Comparison of ENCODE assay signal across 8 mouse cellular contexts in the genomic region with DNA sequence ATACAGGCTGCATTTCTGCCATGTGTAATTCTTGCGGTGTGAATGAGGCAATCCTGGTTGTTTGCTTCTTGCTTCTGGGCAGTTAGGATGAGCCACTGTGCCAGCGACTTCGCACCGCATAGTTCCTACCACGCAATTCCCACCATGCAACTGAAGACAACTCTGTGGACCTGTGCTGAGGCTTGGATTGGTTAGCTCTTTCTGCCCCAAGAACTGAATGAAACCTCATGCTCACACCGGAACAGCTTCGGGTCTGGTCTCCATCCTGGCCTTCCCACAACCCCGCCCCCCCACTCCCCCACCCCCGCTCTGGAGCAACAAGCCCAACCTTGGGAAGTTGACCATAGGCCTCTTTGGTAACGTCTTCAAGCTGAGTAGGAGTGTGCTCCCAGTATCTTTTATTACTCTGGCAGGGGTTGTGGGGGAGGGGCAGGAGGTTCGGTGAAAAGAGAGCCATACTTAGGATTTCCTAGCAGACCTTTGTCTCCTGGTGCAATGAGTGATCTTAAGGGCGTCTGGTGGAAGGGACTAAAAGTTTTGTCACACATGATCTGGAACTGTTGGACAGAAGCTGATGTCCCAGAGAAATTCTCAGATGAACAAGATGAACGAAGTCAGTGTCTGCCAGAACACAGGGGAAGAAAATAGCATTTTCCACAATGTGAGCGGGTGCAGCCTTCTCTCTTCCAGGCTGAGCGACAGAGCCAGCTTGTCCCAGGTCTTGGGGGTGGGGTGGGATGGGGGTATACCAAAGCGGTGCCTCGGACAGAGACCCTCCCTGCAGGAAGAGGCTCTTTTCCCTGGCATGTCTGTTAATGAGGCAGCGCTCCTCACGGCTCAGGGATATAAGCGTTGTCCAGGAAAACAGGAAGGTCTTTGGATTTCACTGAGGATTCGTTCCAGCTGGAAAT. TPM values are rescaled to one million over a fixed set of nuclear protein-coding genes. Genes with fewer than 3 reads are reported as not detected.
A peak's percentile ranks its signal among the peaks of the same experiment; 100 is the strongest.
DNase-seq lines count a peak whose midpoint lies in the region; ATAC-seq and TF ChIP-seq lines count a peak whose summit lies in the region.

No protein-coding gene starts in this region.

- WGBS in lung, postnatal 0 days: 36% methylated on average over 21 of the region's 21 CpGs
- WGBS in lung, adult 2 months: 35% methylated on average over 21 of the region's 21 CpGs
- WGBS in embryonic facial prominence, embryonic 15.5 days: 32% methylated on average over 21 of the region's 21 CpGs

- TF ChIP-seq POLR2A in lung, adult 2 months (IDR thresholded peaks at IDR 0.05; ENCODE audit: borderline replicate concordance, extremely low read depth, low read depth, low read length): no peak

- no peak overlapping the region for H3K9ac ChIP-seq in lung, postnatal 0 days (replicated peaks; ENCODE audit: low read depth)
- H3K9ac ChIP-seq in embryonic facial prominence, embryonic 15.5 days: no peak overlapping the region

- DNase-seq in lung, postnatal 0 days (ENCODE audit: low spot score): no peak
- DNase-seq in lung, adult 2 months: no peak
- DNase-seq in heart, postnatal 10 days: peak; percentile 38 to 66
- DNase-seq in kidney, postnatal 4 days: peak; percentile 73 to 82
- no peak for DNase-seq in cerebellum, adult 11 months
- DNase-seq in thymus, postnatal 25 days: no peak

- H3K27ac ChIP-seq in lung, postnatal 0 days (ENCODE audit: low read length): no peak overlapping the region
- peak overlapping the region; percentile 48; the same call in 1 of the 2 replicates for H3K27ac ChIP-seq in embryonic facial prominence, embryonic 15.5 days (replicated peaks)

- TF ChIP-seq CTCF in lung, postnatal 0 days (IDR thresholded peaks at IDR 0.05): no peak
- no peak for TF ChIP-seq CTCF in lung, adult 2 months (IDR thresholded peaks at IDR 0.05; ENCODE audit: insufficient read depth, low read length)

- H3K9me3 ChIP-seq in lung, postnatal 0 days (ENCODE audit: low read length): no peaks in the 10 kb centered on the region
- no peaks in the 10 kb centered on the region for H3K9me3 ChIP-seq in embryonic facial prominence, embryonic 15.5 days (replicated peaks)

- H3K36me3 ChIP-seq in lung, postnatal 0 days (ENCODE audit: insufficient read depth, low read length): no peaks in the 10 kb centered on the region
- no peaks in the 10 kb centered on the region for H3K36me3 ChIP-seq in embryonic facial prominence, embryonic 15.5 days

- peak; percentile 46; the same call in 1 of the 2 replicates for ATAC-seq in lung, postnatal 0 days
- peak; percentile 60 for ATAC-seq in embryonic facial prominence, embryonic 15.5 days (ENCODE audit: insufficient number of reproducible peaks, low FRiP score, low TSS enrichment, low read depth)
- 0 out of 2 replicates have a peak, but pooled peaks have one; percentile 17 for ATAC-seq in monocyte, adult 5-6 weeks (replicated peaks; ENCODE audit: insufficient number of reproducible peaks, low FRiP score, low TSS enrichment, poor library complexity, severe bottlenecking)

- peak overlapping the region; percentile 14; the same call in 1 of the 2 replicates for H3K4me3 ChIP-seq in lung, postnatal 0 days (ENCODE audit: low read depth, low read length)
- no peak overlapping the region for H3K4me3 ChIP-seq in lung, adult 2 months (replicated peaks; ENCODE audit: extremely low read depth, low read depth, low read length)
- peak overlapping the region; percentile 13 for H3K4me3 ChIP-seq in embryonic facial prominence, embryonic 15.5 days (replicated peaks)

- intact Hi-C loops in heart, postnatal 10 days (cut with DNase I): no loop called here

- no peaks in the 10 kb centered on the region for H3K4me1 ChIP-seq in lung, postnatal 0 days (ENCODE audit: insufficient read depth, low read depth, low read length)
- H3K4me1 ChIP-seq in lung, adult 2 months (ENCODE audit: control insufficient read depth, insufficient read depth, low read length): no peaks in the 10 kb centered on the region
- peaks cover 16% of the 10 kb centered on the region for H3K4me1 ChIP-seq in embryonic facial prominence, embryonic 15.5 days

- H3K27me3 ChIP-seq in lung, postnatal 0 days (replicated peaks; ENCODE audit: insufficient read depth, low read length): no peaks in the 10 kb centered on the region
- no peaks in the 10 kb centered on the region for H3K27me3 ChIP-seq in embryonic facial prominence, embryonic 15.5 days

- TF ChIP-seq EP300 in lung, postnatal 0 days (IDR thresholded peaks at IDR 0.05): no peak

- H3K4me2 ChIP-seq in lung, postnatal 0 days (replicated peaks; ENCODE audit: low read depth, low read length): peak overlapping the region; percentile 44
- peak overlapping the region; percentile 45 for H3K4me2 ChIP-seq in embryonic facial prominence, embryonic 15.5 days (replicated peaks)

RNA-seq across cellular contexts. Expression of gene Wdr89, which starts 32.1 kb away (rescaled TPM):
- polyA plus RNA-seq in lung, postnatal 0 days (2015; fragmentation: Nextera tagmentation; extraction: Ambion mirVana): 3.5 and 4.0 TPM in 2 replicates
- polyA plus RNA-seq in lung, adult 2 months (2012; rRNA removed): 1.3 and 2.0 TPM in 2 replicates
- 11.6 and 13.4 TPM in 2 replicates for polyA plus RNA-seq in embryonic facial prominence, embryonic 15.5 days (2015; fragmentation: Nextera tagmentation; extraction: Ambion mirVana)
- 1 to 10 TPM; 2.5 to 3.6 TPM for total RNA-seq in heart, postnatal 10 days (2021)
- 11.4 to 18.1 TPM (median 16.3 TPM) in 3 replicates for total RNA-seq in monocyte, adult 5-6 weeks (2017)

RNA-seq across cellular contexts. Expression of gene Sgpp1, which starts 34.1 kb away (rescaled TPM):
- polyA plus RNA-seq in lung, postnatal 0 days (2015; fragmentation: Nextera tagmentation; extraction: Ambion mirVana): 12.4 and 12.7 TPM in 2 replicates
- 31.1 and 35.2 TPM in 2 replicates for polyA plus RNA-seq in lung, adult 2 months (2012; rRNA removed)
- polyA plus RNA-seq in embryonic facial prominence, embryonic 15.5 days (2015; fragmentation: Nextera tagmentation; extraction: Ambion mirVana): 29.0 and 30.4 TPM in 2 replicates
- 10 to 100 TPM; 17.9 to 20.8 TPM for total RNA-seq in heart, postnatal 10 days (2021)
- 56.4 to 59.2 TPM (median 57.7 TPM) in 3 replicates for total RNA-seq in monocyte, adult 5-6 weeks (2017)

Comparison
In these comparisons a context has a peak if more than half of its experiments do, and no peak if none do; other contexts are left out.
1. DNase-seq: peak in heart, postnatal 10 days (2 of 2) and kidney, postnatal 4 days (2 of 2); none in lung, postnatal 0 days (single experiment), lung, adult 2 months (single experiment), cerebellum, adult 11 months (single experiment) and thymus, postnatal 25 days (single experiment).
2. Peak in every context shown above with its lines, with median percentiles within 50 percentile points of each other: ATAC-seq.